Mouse (Mus musculus) layer of hippocampus, postnatal 36 days (tissue): Measurements from ENCODE around the gene Fndc10. TPM values are rescaled to one million over a fixed set of nuclear protein-coding genes. Genes with fewer than 3 reads are reported as not detected.
"Not testable (repeated sequence)": the region's sequence is repeated elsewhere in the genome, so short reads cannot be mapped to it uniquely, and the experiment has no call there.

Source experiments
- DNase-seq, 2 experiments: peaks; one replicate each; pipeline ENCODE4 v3.0.0; 2022
- total RNA-seq, 2 experiments: library from RNA; stranded (reverse); gene quantifications; 2 replicates each; pipeline ENCODE4 v1.2.3; 2021

The Fndc10 gene
- total RNA-seq, 2 experiments from 2014 or later: 21.8 to 23.0 TPM

DNA sequence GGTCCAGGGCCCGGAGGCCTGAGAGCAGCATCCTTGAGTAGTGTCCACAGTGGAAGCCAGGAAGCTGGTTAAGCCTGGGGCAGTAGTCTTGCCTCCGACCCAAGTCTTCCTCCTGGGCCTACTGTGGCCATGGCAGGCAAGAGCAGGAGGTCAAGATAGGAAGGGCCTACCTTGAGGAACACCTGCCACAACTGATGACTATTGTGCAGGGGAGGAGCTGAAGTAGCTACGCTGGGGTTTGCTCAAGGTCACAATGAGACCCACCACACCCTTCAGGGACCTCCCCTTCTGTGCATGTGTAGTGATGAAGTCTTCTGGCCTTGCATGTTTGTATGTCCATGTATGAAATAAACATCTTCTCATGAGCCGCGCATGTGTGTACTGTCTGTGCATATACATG is 41.6 kb downstream of the Fndc10 start:
- DNase-seq: no peak

DNA sequence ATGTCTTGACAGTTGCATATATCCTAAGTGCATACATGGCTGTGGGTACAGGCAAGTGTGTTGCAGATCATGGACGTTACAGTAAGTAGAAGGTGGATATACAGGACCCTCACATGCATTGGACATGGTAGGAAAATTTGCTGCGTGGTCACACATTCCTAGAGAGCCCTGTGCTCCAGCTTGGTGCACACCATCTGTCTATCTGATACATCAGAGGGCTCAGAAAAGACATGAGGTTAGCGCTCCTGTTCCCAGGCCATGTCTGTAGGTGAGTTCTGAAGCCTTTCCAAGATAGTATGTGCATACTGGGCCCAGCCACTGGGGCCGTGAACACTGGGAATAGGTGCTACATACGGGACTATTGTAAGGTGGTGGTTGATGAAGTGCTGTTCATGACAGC is 42.3 kb downstream of the Fndc10 start:
- DNase-seq: no peak

DNA sequence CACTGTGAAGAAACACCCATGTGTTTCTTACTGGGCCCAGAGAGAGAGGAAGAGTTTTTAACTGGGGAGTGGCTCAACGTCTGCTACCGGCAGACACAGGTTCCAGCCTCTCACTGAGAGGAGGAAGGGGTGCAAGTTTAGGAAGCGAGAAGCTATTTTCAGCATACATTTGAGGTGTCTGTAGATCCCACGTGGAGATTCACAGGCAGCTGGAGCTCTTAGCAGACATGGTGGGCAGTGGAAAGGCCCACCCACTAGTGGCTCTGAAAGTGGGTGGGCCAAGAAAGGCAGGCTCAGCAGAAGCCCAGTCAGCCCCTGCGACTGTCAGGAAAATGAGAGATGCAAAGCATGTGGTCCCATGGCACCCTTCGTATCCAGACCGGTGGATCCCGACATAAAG is 44.1 kb downstream of the Fndc10 start:
- no peak for DNase-seq

GRCm38 (mm10) chr4:155739152-155739551 is 45.0 kb downstream of the Fndc10 start:
- no peak for DNase-seq

DNA sequence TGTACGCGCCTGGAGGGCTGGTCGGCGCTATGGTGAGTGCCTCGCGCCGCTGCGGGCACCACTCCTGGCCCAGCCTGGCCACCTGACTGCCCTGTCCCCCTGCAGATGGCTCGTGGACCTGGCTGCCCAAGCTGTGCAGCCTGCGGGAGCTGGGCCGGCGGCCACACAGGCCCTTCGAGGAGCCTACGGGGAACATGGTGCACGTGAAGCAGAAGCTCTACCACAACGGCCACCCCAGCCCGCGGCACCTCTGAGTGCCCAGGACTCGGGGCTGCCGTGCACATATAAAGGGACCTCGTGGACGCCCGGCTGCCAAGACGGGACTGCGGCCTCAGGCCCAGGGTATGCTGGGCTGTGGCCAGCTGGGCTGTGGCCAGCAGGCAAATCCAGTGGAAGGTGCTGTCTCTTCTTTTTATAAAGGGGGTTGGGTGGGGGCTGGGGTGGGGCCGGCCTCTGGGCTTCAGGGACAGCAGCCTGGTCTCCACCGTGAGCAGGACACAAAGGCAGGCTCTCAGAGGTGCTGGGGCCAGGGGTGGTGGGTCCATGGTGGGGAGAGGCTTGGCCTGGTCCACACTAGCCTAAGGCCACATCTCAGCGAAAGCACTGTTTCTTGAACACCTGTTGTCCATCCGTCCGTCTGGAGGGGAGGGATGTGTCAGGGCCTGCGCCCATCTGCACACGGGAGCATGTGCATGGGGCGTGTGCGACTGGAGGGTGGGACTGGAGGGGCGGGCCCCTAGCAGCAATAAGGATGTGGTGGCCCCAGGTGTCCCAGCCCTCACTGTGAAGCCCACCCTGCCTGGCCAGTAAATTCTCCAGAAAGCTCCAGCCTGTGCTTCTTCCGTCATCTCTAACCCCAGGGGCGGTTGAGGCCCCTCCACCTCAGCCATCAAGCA is 45.8 kb downstream of the Fndc10 start:
- no peak for DNase-seq

GRCm38 (mm10) chr4:155740681-155741080 is 46.5 kb downstream of the Fndc10 start:
- not testable (repeated sequence) for DNase-seq

DNA sequence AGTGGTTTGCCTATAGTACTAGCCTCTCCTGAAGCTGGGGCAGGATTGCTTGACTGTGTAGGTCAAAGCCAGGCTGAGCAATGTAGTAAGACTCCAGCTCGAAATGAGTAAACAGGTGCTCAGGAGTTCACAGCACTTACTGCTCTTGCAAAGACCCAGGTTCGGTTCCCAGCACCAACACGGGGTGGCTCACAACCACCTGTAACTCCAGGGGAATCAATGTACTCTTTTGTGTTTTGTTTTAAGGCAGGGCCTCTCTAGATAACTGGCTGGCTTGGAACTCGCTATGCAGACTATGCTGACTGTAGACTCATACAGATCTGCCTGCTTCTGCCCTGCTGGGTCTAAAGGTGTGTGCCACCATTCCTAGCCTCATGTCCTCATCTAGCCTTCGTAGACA is 48.5 kb downstream of the Fndc10 start:
- no peak for DNase-seq

- DNase-seq: no peak
Measured at GRCm38 (mm10) chr4:155744474-155744873, 50.3 kb downstream of the Fndc10 start.

GRCm38 (mm10) chr4:155745136-155745535 is 51.0 kb downstream of the Fndc10 start:
- DNase-seq: no peak

Other genes starting within 250 kb of the Fndc10 start
- gene Tmem52, start 225.2 kb upstream of the Fndc10 start, total RNA-seq: 1 to 10 TPM; 2.0 to 6.6 TPM
- gene Gnb1, start 203.0 kb upstream of the Fndc10 start, total RNA-seq: 100 to 1,000 TPM; 744 to 792 TPM
- 10 to 100 TPM; 65.8 to 71.5 TPM for gene Nadk, start 132.0 kb upstream of the Fndc10 start, total RNA-seq
- gene Slc35e2, start 92.9 kb upstream of the Fndc10 start, total RNA-seq: 10 to 100 TPM; 40.1 to 41.0 TPM
- 10 to 100 TPM; 43.6 to 46.8 TPM for gene Cdk11b, start 69.5 kb upstream of the Fndc10 start, total RNA-seq
- gene Gm10563, start 48.9 kb upstream of the Fndc10 start, total RNA-seq: not detected
- gene Mmp23, start 41.0 kb upstream of the Fndc10 start, total RNA-seq: 1 to 10 TPM; 3.9 to 6.4 TPM
- gene Mib2, start 25.1 kb upstream of the Fndc10 start, total RNA-seq: 100 to 1,000 TPM in 1 of 2 experiments, 10 to 100 TPM in 1; 96.8 to 109 TPM
- 10 to 100 TPM; 78.3 to 82.6 TPM for gene Ssu72, start 10.5 kb downstream of the Fndc10 start, total RNA-seq
- gene Tmem240, start 40.5 kb downstream of the Fndc10 start, total RNA-seq: 10 to 100 TPM; 34.7 to 35.1 TPM
- 10 to 100 TPM; 51.8 to 54.0 TPM for gene Atad3a, start 66.8 kb downstream of the Fndc10 start, total RNA-seq
- 10 to 100 TPM; 10.5 to 11.3 TPM for gene Vwa1, start 80.4 kb downstream of the Fndc10 start, total RNA-seq
- 10 to 100 TPM; 29.6 to 31.8 TPM for gene Tmem88b, start 91.5 kb downstream of the Fndc10 start, total RNA-seq
- not detected for gene Ankrd65, start 96.1 kb downstream of the Fndc10 start, total RNA-seq
- gene Mrpl20, start 108.5 kb downstream of the Fndc10 start, total RNA-seq: 10 to 100 TPM; 83.0 to 87.4 TPM
- 100 to 1,000 TPM in 1 of 2 experiments, 10 to 100 TPM in 1; 87.0 to 106 TPM for gene Ccnl2, start 118.1 kb downstream of the Fndc10 start, total RNA-seq
- gene Aurkaip1, start 136.9 kb downstream of the Fndc10 start, total RNA-seq: 10 to 100 TPM; 88.4 to 98.2 TPM
- 1 to 10 TPM; 5.6 to 8.1 TPM for gene Mxra8, start 145.3 kb downstream of the Fndc10 start, total RNA-seq
- 10 to 100 TPM; 75.6 to 76.6 TPM for gene Dvl1, start 153.1 kb downstream of the Fndc10 start, total RNA-seq
- under 1 TPM; 0.15 to 0.48 TPM for gene Tas1r3, start 169.0 kb downstream of the Fndc10 start, total RNA-seq
- gene Cptp, start 175.1 kb downstream of the Fndc10 start, total RNA-seq: 10 to 100 TPM; 24.5 to 24.9 TPM
- 10 to 100 TPM; 35.7 to 36.9 TPM for gene Ints11, start 175.2 kb downstream of the Fndc10 start, total RNA-seq
- gene Pusl1, start 197.4 kb downstream of the Fndc10 start, total RNA-seq: 10 to 100 TPM; 56.8 to 59.9 TPM
- gene Acap3, start 197.5 kb downstream of the Fndc10 start, total RNA-seq: 100 to 1,000 TPM; 109 to 128 TPM
- 10 to 100 TPM; 66.2 to 74.1 TPM for gene Ube2j2, start 249.5 kb downstream of the Fndc10 start, total RNA-seq